Mouse (Mus musculus): ENCODE results near the gene Knl1.

Knl1 gene

GRCm38 (mm10) chr2:119040882-119041281 lies 6.0 kb upstream of the Knl1 start:
- no peak for DNase-seq

GRCm38 (mm10) chr2:119045163-119045562 lies 1.8 kb upstream of the Knl1 start:
- no peak for DNase-seq

DNA sequence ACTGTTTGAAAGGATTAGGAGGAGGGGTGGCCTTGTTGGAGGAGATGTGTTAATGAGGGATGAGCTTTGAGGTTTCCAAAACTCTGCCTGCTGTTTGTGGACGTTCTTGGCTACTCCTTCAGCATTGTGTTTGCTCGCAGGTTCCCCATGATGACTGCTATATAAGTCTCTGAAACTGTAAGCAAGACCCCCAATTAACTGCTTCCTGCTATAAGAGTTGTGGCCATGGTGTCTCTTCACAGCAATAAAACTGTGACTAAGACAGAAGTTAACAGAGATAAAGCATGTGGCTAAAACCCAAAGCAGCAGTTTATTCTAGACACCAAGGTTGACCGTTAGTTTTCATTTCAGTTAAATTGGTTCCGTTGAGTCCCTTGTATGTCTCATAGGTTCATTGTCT lies 930 bp downstream of the Knl1 start:
- DNase-seq, result no peak

DNA sequence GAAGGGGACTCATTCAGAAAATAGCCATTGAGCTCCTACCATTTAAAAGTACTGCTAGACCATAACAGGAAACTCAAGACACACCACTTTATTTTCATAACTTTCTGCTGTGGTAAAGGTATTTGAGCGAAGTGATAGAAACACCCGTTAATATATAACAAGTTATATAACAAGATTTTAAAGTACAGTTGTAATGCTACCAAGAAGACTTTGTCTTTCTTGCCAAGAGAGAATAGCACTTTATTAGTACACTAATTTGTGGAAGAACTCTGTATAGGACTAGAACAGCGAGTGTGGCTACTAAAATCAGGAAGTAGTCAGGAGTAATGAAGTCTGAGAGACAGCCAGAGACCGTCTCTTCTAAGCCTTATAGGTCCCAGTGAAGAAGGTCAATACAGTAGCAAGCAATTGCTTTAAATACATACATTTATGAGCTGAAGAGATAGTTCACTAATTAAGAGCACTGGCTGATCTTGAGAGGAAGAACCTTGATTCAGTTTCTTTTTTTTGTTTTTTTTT lies 3.3 kb downstream of the Knl1 start:
- DNase-seq, result no peak

DNA sequence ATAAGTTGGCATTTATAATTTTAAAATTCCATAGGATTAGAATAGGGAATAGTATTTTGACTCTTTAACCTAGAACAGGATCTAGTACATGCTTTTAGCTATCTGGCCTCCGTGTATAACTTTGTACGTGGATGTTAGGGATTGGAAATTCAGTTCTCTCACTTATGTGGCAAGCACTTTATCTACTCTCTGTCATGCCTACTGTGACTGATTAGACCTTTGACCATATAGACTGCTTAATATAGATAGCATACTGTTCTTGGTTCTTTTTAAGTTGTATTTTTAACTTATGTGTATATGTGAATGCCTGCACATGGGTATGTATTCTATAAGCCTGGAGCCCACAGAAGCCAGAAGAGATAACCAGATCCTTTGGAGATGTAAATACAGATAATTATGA lies 13.2 kb downstream of the Knl1 start:
- DNase-seq, result no peak

DNA sequence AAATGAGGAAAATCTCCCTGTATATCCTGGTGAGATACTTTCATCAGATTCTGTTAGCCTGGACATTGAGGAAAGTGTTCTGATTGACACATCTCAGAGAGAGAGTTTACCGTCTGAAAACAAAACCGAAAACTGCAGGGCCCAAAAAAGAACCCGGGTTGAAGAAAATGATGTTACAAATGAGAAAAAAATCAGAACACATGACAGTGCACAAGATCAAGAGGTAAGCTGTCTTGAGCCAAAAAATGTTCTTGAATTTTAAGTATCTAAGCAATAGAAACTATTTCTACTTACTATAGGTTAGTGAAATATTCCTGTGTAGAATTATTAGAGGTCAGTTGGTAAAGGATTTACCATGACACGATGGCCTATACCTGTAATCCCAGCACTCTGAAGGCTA lies 25.5 kb downstream of the Knl1 start:
- DNase-seq, result no peak

DNA sequence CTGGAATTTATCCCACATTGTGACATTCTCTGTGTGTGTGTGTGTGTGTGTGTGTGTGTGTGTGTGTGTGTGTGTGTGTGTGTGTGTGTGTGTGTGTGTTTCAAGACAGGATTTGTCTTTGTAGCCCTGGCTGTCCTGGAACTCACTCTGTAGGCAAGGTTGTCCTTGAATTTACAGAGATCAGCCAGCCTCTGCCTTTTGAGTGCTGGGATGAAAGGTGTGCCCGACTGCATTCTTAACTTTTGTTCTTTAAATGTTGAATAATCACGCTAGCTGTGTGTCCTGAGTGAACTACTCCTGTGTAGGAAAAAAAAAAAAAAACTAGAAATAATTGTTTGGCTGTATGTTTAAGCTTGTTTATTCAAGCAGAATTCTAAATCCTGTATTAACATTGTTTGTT lies 39.2 kb downstream of the Knl1 start:
- DNase-seq, result no peak

- no peak for DNase-seq
Measured at GRCm38 (mm10) chr2:119101552-119101951, 54.6 kb downstream of the Knl1 start.

DNA sequence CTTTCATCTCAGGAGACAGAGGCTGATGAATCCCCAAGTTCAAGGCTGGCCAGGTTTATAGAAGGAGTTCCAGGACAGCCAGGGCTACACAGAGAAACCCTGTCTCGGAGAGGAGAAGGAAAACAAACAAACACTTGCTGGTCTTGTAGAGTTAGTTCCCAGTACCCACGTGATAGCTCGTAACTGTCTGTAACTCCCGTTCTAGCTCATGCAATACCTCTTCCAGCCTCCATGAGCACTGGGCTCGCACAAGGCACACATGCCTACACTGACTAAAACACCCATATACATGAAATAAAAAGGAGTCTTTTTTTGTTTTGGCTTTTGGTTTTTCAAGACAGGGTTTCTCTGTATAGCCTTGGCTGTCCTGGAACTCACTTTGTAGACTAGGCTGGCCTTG lies 59.7 kb downstream of the Knl1 start:
- no peak for DNase-seq

GRCm38 (mm10) chr2:119108554-119108953 lies 61.6 kb downstream of the Knl1 start:
- DNase-seq, result no peak

GRCm38 (mm10) chr2:119111060-119111459 lies 64.1 kb downstream of the Knl1 start:
- DNase-seq, result no peak

GRCm38 (mm10) chr2:119112438-119113112 lies 65.7 kb downstream of the Knl1 start, which contains the start of gene Rad51:
Gene Rad51, plus strand, starts transcription at chr2:119112793.
- peak; percentile 88 for DNase-seq

DNA sequence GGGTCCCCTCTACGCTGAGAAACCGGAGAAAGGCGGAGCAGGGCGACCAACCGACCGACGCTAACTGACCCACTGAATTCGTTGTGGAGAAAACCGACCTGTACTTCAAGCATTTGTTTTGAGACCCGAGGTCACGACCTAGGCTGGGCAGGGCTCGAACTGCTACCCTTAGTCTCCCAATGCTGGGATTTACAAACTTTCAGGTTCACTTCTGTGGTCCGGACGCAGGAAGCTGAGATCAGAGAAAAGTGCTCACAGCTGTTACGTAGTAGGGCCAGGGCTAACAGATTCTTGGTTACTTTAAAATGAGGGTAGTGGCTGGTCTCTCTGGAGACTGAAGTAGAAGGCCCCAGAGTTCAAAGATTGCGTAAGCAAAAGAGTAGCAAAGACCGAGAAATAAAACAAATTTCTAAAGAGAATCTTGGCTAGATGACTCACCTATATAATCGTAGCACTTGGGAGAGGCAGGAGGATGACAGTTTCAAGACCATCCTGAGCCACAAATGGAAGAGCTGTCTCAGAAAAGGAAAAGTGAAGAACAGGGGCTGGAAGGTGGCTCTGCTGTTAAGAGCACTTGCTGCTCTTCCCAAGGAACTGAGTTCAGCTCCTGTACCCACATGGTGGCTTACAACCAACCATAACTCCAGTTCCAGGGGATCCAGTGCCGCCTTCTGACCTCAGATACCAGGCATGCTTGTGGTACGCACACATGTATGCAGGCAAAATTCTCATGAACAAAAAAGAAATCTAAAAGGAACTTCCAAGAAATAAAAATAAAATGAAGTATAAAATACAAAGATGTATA lies 66.4 kb downstream of the Knl1 start:
- no peak for DNase-seq

DNA sequence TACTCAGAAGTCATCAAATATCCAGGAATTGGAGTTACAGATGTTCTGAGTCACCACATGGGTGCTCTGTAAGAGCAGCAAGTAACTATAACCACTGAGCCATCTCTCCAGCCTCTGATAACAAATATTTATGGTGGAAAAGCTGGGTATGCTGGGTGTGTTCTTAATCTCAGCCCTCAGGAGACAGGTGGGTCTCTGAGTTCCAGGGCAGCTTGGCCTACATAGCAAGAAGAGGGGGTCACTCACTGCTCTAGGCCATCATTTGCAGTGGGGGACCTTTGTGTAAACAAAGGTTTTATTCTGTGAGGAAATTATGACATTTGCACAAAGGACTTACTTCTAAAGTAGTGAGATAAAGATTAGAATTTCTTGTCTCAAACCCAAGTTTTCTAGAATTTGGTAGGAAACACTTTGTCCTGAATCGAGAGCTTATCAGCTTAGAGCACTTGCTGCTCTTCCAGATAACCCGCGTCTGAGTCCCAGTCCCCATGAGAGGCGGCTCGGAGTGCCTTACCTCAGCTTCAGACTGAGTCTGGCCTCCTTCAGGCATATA lies 89.5 kb downstream of the Knl1 start:
- DNase-seq, result no peak

- no peak for DNase-seq
Measured at GRCm38 (mm10) chr2:119145199-119145598, 98.3 kb downstream of the Knl1 start.

- no peak for DNase-seq
Measured at GRCm38 (mm10) chr2:119146435-119146834, 99.5 kb downstream of the Knl1 start.

- no peak for DNase-seq
Measured at GRCm38 (mm10) chr2:119147160-119147678, 100.3 kb downstream of the Knl1 start.

- peak; percentile 31 for DNase-seq
Measured at GRCm38 (mm10) chr2:119147775-119148174, 100.9 kb downstream of the Knl1 start.

GRCm38 (mm10) chr2:119152255-119152654 lies 105.3 kb downstream of the Knl1 start:
- DNase-seq, result no peak

- no peak for DNase-seq
Measured at GRCm38 (mm10) chr2:119154683-119155082, 107.8 kb downstream of the Knl1 start.

Data from right cerebral cortex, postnatal 25 days (tissue).